Mouse (Mus musculus) midbrain, postnatal 0 days (tissue): ENCODE results near the gene Apoa2. TPM values are rescaled to one million over a fixed set of nuclear protein-coding genes. Genes with fewer than 3 reads are reported as not detected.

Experiments used
- ATAC-seq: fragments of 200-750 bp; cut with Nextera tagmentation; 2 replicates; pipeline ENCODE4 v1.8.0; 2017; ENCODE audit warnings: moderate number of reproducible peaks, mild to moderate bottlenecking, moderate TSS enrichment, moderate library complexity; ENCODE audit not compliant: low FRiP score
- DNase-seq: peaks from one replicate; pipeline ENCODE4 v3.0.0-alpha.2; 2015; ENCODE audit warnings: low spot score
- H3K27ac ChIP-seq: fragments of 300-500 bp; sonication (generic); 2 replicates; pipeline ENCODE4 v1.5.1; 2014; ENCODE audit warnings: low read depth, mild to moderate bottlenecking, low read length, mixed read lengths
- H3K27me3 ChIP-seq: fragments of 300-500 bp; sonication (generic); 2 replicates; pipeline ENCODE4 v1.6.1; 2014; ENCODE audit warnings: low read length, control low read depth, mixed read lengths; ENCODE audit not compliant: insufficient read depth
- H3K36me3 ChIP-seq: fragments of 300-500 bp; sonication (generic); 2 replicates; pipeline ENCODE4 v1.6.1; 2014; ENCODE audit warnings: low read length, control low read depth, mixed read lengths; ENCODE audit not compliant: insufficient read depth
- H3K4me1 ChIP-seq: fragments of 300-500 bp; sonication (generic); 2 replicates; pipeline ENCODE4 v1.6.1; 2014; ENCODE audit warnings: mild to moderate bottlenecking, control low read depth, antibody characterized with exemption, low read length, mixed read lengths; ENCODE audit not compliant: insufficient read depth
- H3K4me2 ChIP-seq: fragments of 300-500 bp; sonication (generic); 2 replicates; pipeline ENCODE4 v1.6.1; 2014; ENCODE audit warnings: low read depth, mild to moderate bottlenecking, low read length, mixed read lengths; ENCODE audit not compliant: poor library complexity, severe bottlenecking
- H3K4me3 ChIP-seq: fragments of 300-500 bp; sonication (generic); 2 replicates; pipeline ENCODE4 v1.5.1; 2014; ENCODE audit warnings: low read depth, mild to moderate bottlenecking, low read length, moderate library complexity
- H3K9ac ChIP-seq: fragments of 300-500 bp; sonication (generic); replicated peaks from 2 replicates; pipeline ENCODE4 v1.6.1; 2014; ENCODE audit warnings: mild to moderate bottlenecking, low read length, moderate library complexity, mixed read lengths; ENCODE audit not compliant: poor library complexity, severe bottlenecking
- H3K9me3 ChIP-seq: fragments of 300-500 bp; sonication (generic); 2 replicates; pipeline ENCODE4 v1.6.1; 2016; ENCODE audit warnings: low read length, control low read depth
- CTCF ChIP-seq: IDR thresholded peaks from 2 replicates; pipeline ENCODE4 v1.5.1; 2016; ENCODE audit warnings: antibody characterized with exemption, mild to moderate bottlenecking
- WGBS: fragments of 180-500 bp; shearing (Covaris S2); extraction: QIAGEN DNeasy Blood & Tissue Kit; methylation state at CpG from one replicate; pipeline ENCODE4 v1.1.7; 2014; 5-methylcytosine and 5-hydroxymethylcytosine counted together
- polyA plus RNA-seq: library from polyadenylated mRNA; unstranded; fragments of >200 nt; fragmentation: Nextera tagmentation; extraction: Ambion mirVana; gene quantifications from 2 replicates; pipeline ENCODE4 v1.2.1, GENCODE M21; 2015
- total RNA-seq: library from RNA; depleted of rRNA; stranded (reverse); fragments of >200 nt; gene quantifications from 2 replicates; pipeline ENCODE4 v1.2.3, GENCODE M21; 2014

The Apoa2 gene
- total and polyA plus RNA-seq, 2 experiments from 2014 or later, result 3.7 to 5.2 TPM

- 55% methylated on average over 3 of the region's 3 CpGs for WGBS
- Histone ChIP-seq H3K9ac (no peak overlapping the region), H3K27me3 (no peaks in the 10 kb centered on the region), H3K4me1 (no peaks in the 10 kb centered on the region), H3K4me2 (no peak overlapping the region), H3K4me3 (no peak overlapping the region), H3K9me3 (no peaks in the 10 kb centered on the region), H3K27ac (no peak overlapping the region), H3K36me3 (peaks cover 15% of the 10 kb centered on the region)
- no peak for TF ChIP-seq CTCF
- ATAC-seq (no peak), DNase-seq (no peak)
Observed at GRCm38 (mm10) chr1:171230215-171230614, 5.4 kb downstream of the Apoa2 start.

GRCm38 (mm10) chr1:171231844-171232243 is 7.0 kb downstream of the Apoa2 start:
- H3K27ac ChIP-seq, result no peak overlapping the region

GRCm38 (mm10) chr1:171232348-171232747 is 7.5 kb downstream of the Apoa2 start:
- H3K27me3 ChIP-seq, result no peaks in the 10 kb centered on the region
- H3K27ac ChIP-seq, result no peak overlapping the region
- no peak overlapping the region for H3K9ac ChIP-seq
- no peak for DNase-seq
- no peaks in the 10 kb centered on the region for H3K9me3 ChIP-seq
- 84% methylated on average over 5 of the region's 5 CpGs for WGBS
- H3K4me1 ChIP-seq, result no peaks in the 10 kb centered on the region
- H3K4me2 ChIP-seq, result no peak overlapping the region
- peaks cover 34% of the 10 kb centered on the region for H3K36me3 ChIP-seq
- no peak overlapping the region for H3K4me3 ChIP-seq
- no peak for ATAC-seq
- no peak for TF ChIP-seq CTCF

More at GRCm38 (mm10) chr1:171231844-171232243, 7.0 kb downstream of the Apoa2 start:
- Histone ChIP-seq H3K36me3 (peaks cover 29% of the 10 kb centered on the region), H3K9me3 (no peaks in the 10 kb centered on the region), H3K9ac (no peak overlapping the region), H3K4me1 (no peaks in the 10 kb centered on the region), H3K4me3 (no peak overlapping the region), H3K27me3 (no peaks in the 10 kb centered on the region), H3K4me2 (no peak overlapping the region)
- DNase-seq (no peak), ATAC-seq (no peak)
- WGBS, result 77% methylated on average over 4 of the region's 4 CpGs
- no peak for TF ChIP-seq CTCF

- no peak overlapping the region for H3K27ac ChIP-seq
- no peak overlapping the region for H3K4me2 ChIP-seq
- 82% methylated on average over 12 of the region's 12 CpGs for WGBS
- H3K4me1 ChIP-seq, result no peaks in the 10 kb centered on the region
- ATAC-seq (no peak), DNase-seq (no peak)
- H3K36me3 ChIP-seq, result peaks cover 41% of the 10 kb centered on the region
- no peak overlapping the region for H3K4me3 ChIP-seq
- H3K9me3 ChIP-seq, result no peaks in the 10 kb centered on the region
- H3K27me3 ChIP-seq, result no peaks in the 10 kb centered on the region
- no peak for TF ChIP-seq CTCF
- no peak overlapping the region for H3K9ac ChIP-seq
Observed at GRCm38 (mm10) chr1:171232800-171233730, 8.2 kb downstream of the Apoa2 start.

- ATAC-seq, result no peak
- H3K36me3 ChIP-seq, result peaks cover 51% of the 10 kb centered on the region
- TF ChIP-seq CTCF, result no peak
- no peaks in the 10 kb centered on the region for H3K9me3 ChIP-seq
- H3K27ac ChIP-seq, result no peak within 1 kb of the TSS
- no peak for DNase-seq
- H3K4me3 ChIP-seq, result no peak within 1 kb of the TSS
- H3K4me1 ChIP-seq, result no peaks in the 10 kb centered on the region
- no peak within 1 kb of the TSS for H3K4me2 ChIP-seq
- H3K27me3 ChIP-seq, result no peaks in the 10 kb centered on the region
- no peak within 1 kb of the TSS for H3K9ac ChIP-seq
- WGBS, result 89% methylated on average over 14 of the region's 14 CpGs
Observed at GRCm38 (mm10) chr1:171234126-171234525, 9.3 kb downstream of the Apoa2 start, which contains the start of gene Fcer1g. Gene Fcer1g, minus strand, starts transcription at chr1:171234365.

- no peak overlapping the region for H3K9ac ChIP-seq
- no peaks in the 10 kb centered on the region for H3K4me1 ChIP-seq
- no peak for DNase-seq
- ATAC-seq, result no peak
- H3K4me3 ChIP-seq, result no peak overlapping the region
- H3K4me2 ChIP-seq, result no peak overlapping the region
- peaks cover 53% of the 10 kb centered on the region for H3K36me3 ChIP-seq
- no peak overlapping the region for H3K27ac ChIP-seq
- 91% methylated on average over 4 of the region's 4 CpGs for WGBS
- H3K9me3 ChIP-seq, result no peaks in the 10 kb centered on the region
- no peaks in the 10 kb centered on the region for H3K27me3 ChIP-seq
- no peak for TF ChIP-seq CTCF
Observed at GRCm38 (mm10) chr1:171234538-171234937, 9.7 kb downstream of the Apoa2 start.
